Mouse (Mus musculus) hindlimb bud, embryonic 11.5 days (tissue): ENCODE measurements around the gene Muc1.

ENCODE experiments used
- DNase-seq: peaks from one replicate; pipeline ENCODE4 v3.0.0-alpha.2; 2012; ENCODE audit warnings: low read depth, low spot score; ENCODE audit errors: extremely low spot score

Muc1 gene

GRCm38 (mm10) chr3:89268916-89269315 lies 40.1 kb downstream of the Muc1 start:
- no peak for DNase-seq

- DNase-seq = no peak
These were observed 41.3 kb downstream of the Muc1 start, which contains the start of gene Slc50a1 for GRCm38 (mm10) chr3:89270051-89270755. Gene Slc50a1, minus strand, starts transcription at chr3:89270570.

DNA sequence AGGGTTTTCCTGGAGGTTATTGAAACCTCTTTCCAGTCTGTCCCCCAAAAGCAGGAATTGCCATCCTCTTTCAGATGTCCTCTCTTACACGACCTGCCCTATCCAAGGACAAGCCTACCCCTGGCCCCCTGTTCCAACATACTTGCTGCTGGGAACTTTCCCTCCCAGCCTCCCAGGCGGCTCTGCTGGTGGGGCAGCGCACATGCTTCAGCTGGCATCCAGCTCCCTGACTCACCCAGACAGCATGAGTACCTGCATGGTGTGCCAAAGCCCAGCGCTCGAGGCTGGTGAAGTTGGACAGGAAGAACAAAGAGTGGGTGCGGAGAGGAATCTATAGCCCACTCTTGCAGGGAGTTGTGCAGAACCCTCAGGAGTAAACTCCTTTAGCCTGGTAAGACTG lies 42.0 kb downstream of the Muc1 start:
- DNase-seq = no peak

GRCm38 (mm10) chr3:89271760-89272159 lies 42.9 kb downstream of the Muc1 start:
- DNase-seq = no peak

DNA sequence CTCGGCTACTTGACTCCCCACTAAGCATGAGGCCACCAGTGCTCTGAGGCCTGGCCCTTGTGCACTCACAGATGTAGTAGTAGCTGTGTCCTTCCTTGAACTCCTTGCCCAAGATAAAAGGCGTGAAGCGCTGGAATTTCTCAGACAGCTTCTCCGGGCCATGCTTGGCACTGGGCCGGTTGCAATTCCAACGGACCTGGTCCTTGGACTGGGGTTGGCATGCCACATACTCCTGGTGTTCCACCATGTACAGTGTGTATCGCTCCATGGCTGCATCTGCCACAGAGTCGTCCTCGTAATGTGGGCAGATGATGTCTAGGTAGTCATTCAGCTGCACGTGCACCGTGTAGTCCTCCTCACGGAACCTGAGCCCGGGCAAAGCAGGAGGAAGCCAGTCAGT lies 47.2 kb downstream of the Muc1 start:
- no peak for DNase-seq

- no peak for DNase-seq
These were observed 48.6 kb downstream of the Muc1 start for GRCm38 (mm10) chr3:89277281-89278021.

- no peak for DNase-seq
These were observed 49.2 kb downstream of the Muc1 start for GRCm38 (mm10) chr3:89278107-89278506.

GRCm38 (mm10) chr3:89278643-89279042 lies 49.8 kb downstream of the Muc1 start:
- no peak for DNase-seq

- DNase-seq = no peak
These were observed 50.5 kb downstream of the Muc1 start for GRCm38 (mm10) chr3:89279153-89279890.

DNA sequence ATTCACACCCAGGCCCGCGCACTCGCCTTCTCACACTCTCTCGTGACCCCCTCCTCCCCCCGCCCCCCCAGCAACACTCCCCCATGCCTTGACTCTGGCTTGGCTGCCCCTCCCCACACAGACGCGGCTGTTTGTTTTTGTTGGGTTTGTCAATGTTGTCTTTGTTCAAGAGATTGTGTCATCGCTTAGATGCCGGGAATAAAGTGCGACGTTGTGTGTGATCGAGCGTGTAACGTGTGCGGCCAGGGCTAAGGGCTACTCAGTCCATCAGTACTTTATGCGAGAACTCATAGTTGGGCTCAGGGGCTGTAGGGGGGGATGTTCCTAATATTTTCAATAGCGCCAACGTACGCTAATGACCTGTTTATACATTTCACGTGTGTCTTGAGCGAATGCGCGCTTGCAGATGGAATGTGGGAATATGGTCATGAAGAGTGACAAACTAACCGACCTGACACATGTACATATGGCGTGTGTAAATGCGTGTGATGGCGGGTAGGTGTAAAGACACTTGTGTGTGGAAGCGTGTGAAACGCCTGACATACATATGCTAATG lies 51.3 kb downstream of the Muc1 start:
- no peak for DNase-seq

GRCm38 (mm10) chr3:89280606-89281511 lies 52.0 kb downstream of the Muc1 start, which contains the start of gene Efna1:
Gene Efna1, minus strand, starts transcription at chr3:89281142.
- DNase-seq = no peak

DNA sequence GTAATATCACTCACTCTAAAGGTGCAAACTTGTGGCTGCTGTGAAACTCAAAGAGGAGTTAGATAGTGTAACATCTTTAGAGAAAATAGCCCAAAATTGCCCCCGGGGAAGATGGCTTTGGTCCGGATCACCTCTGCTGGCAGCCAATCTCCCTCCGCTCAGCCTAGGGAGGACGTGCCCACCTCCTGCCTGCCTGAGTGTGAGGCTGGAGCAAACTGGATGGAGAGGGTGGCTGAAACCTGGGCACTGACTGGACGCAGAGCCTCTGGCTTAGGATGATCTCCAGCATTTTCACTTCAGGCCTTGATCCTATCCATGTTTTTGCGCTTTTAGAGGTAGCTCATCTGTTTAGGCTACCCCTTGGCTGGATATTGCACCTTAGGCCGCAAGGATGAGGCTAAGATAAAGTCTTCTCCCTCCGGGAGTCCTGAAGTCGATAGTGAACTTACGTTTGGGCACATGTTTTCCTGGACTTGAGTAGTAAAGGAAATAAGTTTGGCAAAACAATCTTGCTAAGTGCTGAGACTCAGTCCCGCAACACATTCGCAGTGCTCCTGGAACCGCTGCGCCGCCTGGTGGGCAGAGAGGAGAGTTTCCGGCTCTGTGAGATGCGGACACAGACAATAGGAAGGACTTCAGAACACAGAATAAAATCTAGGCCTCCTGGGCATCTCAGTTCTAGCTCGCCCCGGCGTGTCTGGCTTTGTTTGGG lies 52.9 kb downstream of the Muc1 start:
- DNase-seq = no peak

- no peak for DNase-seq
These were observed 53.4 kb downstream of the Muc1 start for GRCm38 (mm10) chr3:89282291-89282643.
